Mouse (Mus musculus) thymus, adult 2 months (tissue): ENCODE data around the gene A1cf. TPM values are rescaled to one million over a fixed set of nuclear protein-coding genes. Genes with fewer than 3 reads are reported as not detected.

Source experiments
- DNase-seq: peaks from one replicate; pipeline ENCODE4 v3.0.0; 2021
- H3K27ac ChIP-seq: fragments of 200-500 bp; 2 replicates; pipeline ENCODE4 v1.5.1; 2012; ENCODE audit warnings: low read length, control low read depth; ENCODE audit not compliant: control insufficient read depth, insufficient read depth
- H3K27me3 ChIP-seq: fragments of 200-500 bp; 2 replicates; pipeline ENCODE4 v1.6.1; 2012; ENCODE audit warnings: mild to moderate bottlenecking, low read length, moderate library complexity, mixed read lengths; ENCODE audit not compliant: control insufficient read depth, insufficient read depth
- H3K36me3 ChIP-seq: fragments of 200-500 bp; 2 replicates; pipeline ENCODE4 v1.6.1; 2012; ENCODE audit warnings: mild to moderate bottlenecking, low read length, moderate library complexity; ENCODE audit not compliant: control insufficient read depth, insufficient read depth
- H3K4me1 ChIP-seq: fragments of 200-500 bp; replicated peaks from 2 replicates; pipeline ENCODE4 v1.6.1; 2012; ENCODE audit warnings: low read length; ENCODE audit not compliant: control insufficient read depth, insufficient read depth
- H3K4me3 ChIP-seq: fragments of 200-500 bp; 2 replicates; pipeline ENCODE4 v1.5.1; 2012; ENCODE audit warnings: mild to moderate bottlenecking, low read length, control low read depth, moderate library complexity; ENCODE audit not compliant: control insufficient read depth, insufficient read depth
- CTCF ChIP-seq: fragments of 200-500 bp; IDR thresholded peaks from 2 replicates; pipeline ENCODE4 v1.5.1; 2012; ENCODE audit warnings: mild to moderate bottlenecking, control low read depth, low read length, moderate library complexity, borderline replicate concordance; ENCODE audit not compliant: control insufficient read depth, poor library complexity, insufficient read depth; ENCODE audit errors: extremely low read depth
- POLR2A ChIP-seq: fragments of 200-500 bp; IDR thresholded peaks from 2 replicates; pipeline ENCODE4 v1.6.1; 2012; ENCODE audit warnings: mild to moderate bottlenecking, low read length, control low read depth, moderate library complexity; ENCODE audit not compliant: control insufficient read depth, poor library complexity, insufficient read depth; ENCODE audit errors: extremely low read depth
- WGBS: fragments of 180-500 bp; shearing (Covaris S2); methylation state at CpG from one replicate; pipeline ENCODE4 v1.1.7; 2018; 5-methylcytosine and 5-hydroxymethylcytosine counted together
- polyA plus RNA-seq: library from polyadenylated mRNA; depleted of rRNA; stranded (reverse); fragments of >200 nt; gene quantifications from 2 replicates; pipeline ENCODE4 v1.2.3, GENCODE M21; 2012; rRNA removed

Gene A1cf
- polyA plus RNA-seq, 1 experiment, result 0.08 TPM

DNA sequence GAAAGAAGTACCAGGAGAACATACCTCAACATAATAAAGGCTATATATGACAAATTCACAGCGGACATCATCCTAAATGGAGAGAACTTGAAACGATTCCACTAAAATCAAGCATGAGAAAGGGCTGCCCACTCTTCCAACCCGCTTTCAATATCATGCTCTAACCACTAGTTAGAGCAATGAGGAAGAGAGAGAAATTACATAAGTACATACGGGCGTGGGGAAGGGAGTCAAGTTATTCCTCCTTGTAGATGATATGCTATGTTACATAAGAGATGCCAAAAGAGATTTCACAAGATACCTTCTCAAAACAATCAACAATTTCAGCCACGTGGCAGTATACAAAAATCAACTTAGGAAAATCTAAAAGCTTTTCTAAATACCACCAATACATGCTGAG lies 122.5 kb downstream of the A1cf start:
- 95% methylated on average over 6 of the region's 6 CpGs for WGBS
- Histone ChIP-seq H3K36me3 (no peaks in the 10 kb centered on the region), H3K27ac (no peak overlapping the region), H3K4me1 (no peaks in the 10 kb centered on the region), H3K27me3 (no peaks in the 10 kb centered on the region), H3K4me3 (no peak overlapping the region)
- no peak for DNase-seq
- TF ChIP-seq CTCF, result no peak
- no peak for TF ChIP-seq POLR2A

DNA sequence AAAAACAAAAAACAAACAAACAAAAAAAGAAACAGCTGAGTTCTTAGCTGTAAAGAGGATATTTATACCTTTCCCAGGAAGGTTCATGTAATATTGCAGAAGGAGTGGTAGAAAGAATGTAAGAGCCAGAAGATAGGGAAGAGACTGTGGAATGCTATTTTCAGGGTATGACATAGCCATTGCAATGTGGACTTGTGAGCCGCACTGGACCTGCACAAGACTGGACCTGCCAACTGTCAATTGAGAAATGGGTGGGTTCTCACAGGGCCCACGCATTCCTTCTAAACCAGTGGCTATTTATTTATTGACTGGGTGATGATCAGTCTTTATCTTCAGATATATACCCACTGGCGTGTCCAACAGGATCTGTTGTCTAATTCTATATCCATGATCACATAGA lies 128.4 kb downstream of the A1cf start:
- no peak for DNase-seq
- Histone ChIP-seq H3K27me3 (no peaks in the 10 kb centered on the region), H3K4me3 (no peak overlapping the region), H3K36me3 (no peaks in the 10 kb centered on the region), H3K27ac (no peak overlapping the region), H3K4me1 (no peaks in the 10 kb centered on the region)
- TF ChIP-seq POLR2A, result no peak
- TF ChIP-seq CTCF, result no peak
- WGBS, result 97% methylated on average over 3 of the region's 3 CpGs

Other genes with a start within 250 kb of the A1cf start
- gene Prkg1, start 103.7 kb upstream of the A1cf start, polyA plus RNA-seq, result 0.24 and 0.26 TPM in 2 replicates
- 4.1 and 4.3 TPM in 2 replicates for gene Asah2, start 239.4 kb downstream of the A1cf start, polyA plus RNA-seq